Mouse (Mus musculus) left cerebral cortex, postnatal 4 days (tissue): ENCODE data around the gene Cnot3. TPM values are rescaled to one million over a fixed set of nuclear protein-coding genes. Genes with fewer than 3 reads are reported as not detected.
"Not testable (repeated sequence)": the region's sequence is repeated elsewhere in the genome, so short reads cannot be mapped to it uniquely, and the experiment has no call there.

Experiments
- DNase-seq: peaks from one replicate; pipeline ENCODE4 v3.0.0-alpha.2; 2022
- intact Hi-C: fragments of 180-260 bp; cut with DNase I; formaldehyde crosslinking; loops from one replicate; pipeline ENCODE4 v1.15.1; 2025
- microRNA-seq: library from miRNA; unstranded; fragments of <30 nt; microRNA quantifications from one replicate; pipeline ENCODE4 v1.2.0, GENCODE M21; 2022
- total RNA-seq, 2 experiments: library from RNA; stranded (reverse); gene quantifications; 2 replicates each; pipeline ENCODE4 v1.2.3; 2021

Cnot3 gene
- total RNA-seq, 2 experiments from 2014 or later: 53.3 to 57.2 TPM

- intact Hi-C loops: loop anchor here (10.0 kb wide), 1 partner anchor 451 kb away; no protein-coding TSS in a partner anchor
- no peak for DNase-seq
Measured at GRCm38 (mm10) chr7:3693809-3694075, 48.7 kb downstream of the Cnot3 start.

GRCm38 (mm10) chr7:3694076-3694948 is 49.2 kb downstream of the Cnot3 start:
- intact Hi-C loops: loop anchor here (10.0 kb wide), 1 partner anchor 450 kb away; no protein-coding TSS in a partner anchor
- DNase-seq: peak; percentile 70

GRCm38 (mm10) chr7:3694949-3695305 is 49.9 kb downstream of the Cnot3 start:
- not testable (repeated sequence) for DNase-seq
- intact Hi-C loops: loop anchor here (10.0 kb wide), 1 partner anchor 450 kb away; no protein-coding TSS in a partner anchor

- no peak for DNase-seq
- intact Hi-C loops: loop anchor here (10.0 kb wide), 1 partner anchor 446 kb away; no protein-coding TSS in a partner anchor
Measured at GRCm38 (mm10) chr7:3698471-3698870, 53.4 kb downstream of the Cnot3 start.

GRCm38 (mm10) chr7:3703148-3703878 is 58.2 kb downstream of the Cnot3 start:
- DNase-seq: peak; percentile 7
- intact Hi-C loops: no loop called here

- intact Hi-C loops: no loop called here
- peak; percentile 97 for DNase-seq
Measured at GRCm38 (mm10) chr7:3703879-3704441, 58.9 kb downstream of the Cnot3 start, which contains the start of gene Rps9. Rps9 (plus strand) TSS chr7:3703993.

GRCm38 (mm10) chr7:3704475-3704874 is 59.4 kb downstream of the Cnot3 start:
- intact Hi-C loops: no loop called here
- DNase-seq: no peak

GRCm38 (mm10) chr7:3705461-3705860 is 60.4 kb downstream of the Cnot3 start:
- intact Hi-C loops, DNase-seq: not testable (repeated sequence)

- no peak for DNase-seq
- intact Hi-C loops: no loop called here
Measured at GRCm38 (mm10) chr7:3705911-3706310, 60.8 kb downstream of the Cnot3 start.

GRCm38 (mm10) chr7:3706343-3706934 is 61.4 kb downstream of the Cnot3 start:
- intact Hi-C loops: no loop called here

GRCm38 (mm10) chr7:3707027-3707426 is 62.0 kb downstream of the Cnot3 start:
- no peak for DNase-seq
- intact Hi-C loops: no loop called here

More at GRCm38 (mm10) chr7:3706343-3706934, 61.4 kb downstream of the Cnot3 start:
- no peak for DNase-seq

- intact Hi-C loops: no loop called here
- no peak for DNase-seq
Measured at GRCm38 (mm10) chr7:3707568-3708413, 62.7 kb downstream of the Cnot3 start.

- intact Hi-C loops, DNase-seq: not testable (repeated sequence)
Measured at GRCm38 (mm10) chr7:3708447-3708980, 63.4 kb downstream of the Cnot3 start.

- DNase-seq: no peak
- intact Hi-C loops: no loop called here
Measured at GRCm38 (mm10) chr7:3709000-3709399, 63.9 kb downstream of the Cnot3 start.

Small RNAs within 50 kb of the gene (microRNA-seq; reads per million reads assigned to microRNA genes)
- 5.4 reads per million, percentile 13 among the genes with 10 or more reads in this experiment for gene Mir3572

Other genes with a start within 250 kb of the Cnot3 start
- 1 to 10 TPM in 1 of 2 experiments, under 1 TPM in 1; 0.91 to 1.2 TPM for gene Cacng6, start 221.1 kb upstream of the Cnot3 start, total RNA-seq
- gene Tarm1, start 142.6 kb upstream of the Cnot3 start, total RNA-seq: not detected
- 1 to 10 TPM in 1 of 2 experiments, under 1 TPM in 1; 0.84 to 1.1 TPM for gene Oscar, start 29.1 kb upstream of the Cnot3 start, total RNA-seq
- gene Ndufa3, start 27.9 kb upstream of the Cnot3 start, total RNA-seq: 100 to 1,000 TPM; 370 to 397 TPM
- gene Tfpt, start 15.3 kb upstream of the Cnot3 start, total RNA-seq: 10 to 100 TPM; 40.7 to 43.7 TPM
- gene Prpf31, start 15.3 kb upstream of the Cnot3 start, total RNA-seq: 10 to 100 TPM; 58.0 to 58.2 TPM
- 1 to 10 TPM; 6.2 to 8.2 TPM for gene Leng1, start 20.6 kb downstream of the Cnot3 start, total RNA-seq
- 1 to 10 TPM; 7.5 to 8.3 TPM for gene Tmc4, start 32.3 kb downstream of the Cnot3 start, total RNA-seq
- gene Tsen34, start 47.6 kb downstream of the Cnot3 start, total RNA-seq: 100 to 1,000 TPM; 125 to 129 TPM
- 100 to 1,000 TPM; 132 to 147 TPM for gene Mboat7, start 48.3 kb downstream of the Cnot3 start, total RNA-seq
- 100 to 1,000 TPM; 693 to 718 TPM for gene Rps9, start 58.7 kb downstream of the Cnot3 start, total RNA-seq
- under 1 TPM; 0.22 to 0.34 TPM for gene Pirb, start 75.1 kb downstream of the Cnot3 start, total RNA-seq
- not detected for gene Gm15448, start 180.4 kb downstream of the Cnot3 start, total RNA-seq
- not detected for gene Pira2, start 199.8 kb downstream of the Cnot3 start, total RNA-seq